Mouse (Mus musculus) T-cell, adult 2 months (primary cell): ENCODE data around the gene AI481877.

Source experiments
- DNase-seq: peaks from one replicate; pipeline ENCODE4 v3.0.0; 2022; ENCODE audit warnings: low spot score

AI481877 gene

GRCm38 (mm10) chr4:59034918-59035785 is 103.6 kb downstream of the AI481877 start, which contains the start of gene Gng10:
Gene Gng10, plus strand, starts transcription at chr4:59035088.
- DNase-seq, result peak; percentile 61

GRCm38 (mm10) chr4:59034325-59034917 is 104.4 kb downstream of the AI481877 start:
- no peak for DNase-seq

- no peak for DNase-seq
Observed at GRCm38 (mm10) chr4:59016922-59017321, 121.9 kb downstream of the AI481877 start.

GRCm38 (mm10) chr4:59015181-59015580 is 123.6 kb downstream of the AI481877 start:
- no peak for DNase-seq

GRCm38 (mm10) chr4:59011446-59011845 is 127.3 kb downstream of the AI481877 start:
- DNase-seq, result no peak

GRCm38 (mm10) chr4:59009696-59010095 is 129.1 kb downstream of the AI481877 start:
- DNase-seq, result peak; percentile 19

GRCm38 (mm10) chr4:59009186-59009585 is 129.6 kb downstream of the AI481877 start:
- DNase-seq, result peak; percentile 61

- DNase-seq, result no peak
Observed at GRCm38 (mm10) chr4:59007974-59008373, 130.8 kb downstream of the AI481877 start.

- no peak for DNase-seq
Observed at GRCm38 (mm10) chr4:59007016-59007415, 131.8 kb downstream of the AI481877 start.

GRCm38 (mm10) chr4:59006211-59006610 is 132.6 kb downstream of the AI481877 start:
- DNase-seq, result no peak

GRCm38 (mm10) chr4:59003806-59004200 is 135.0 kb downstream of the AI481877 start:
- DNase-seq, result no peak

GRCm38 (mm10) chr4:59002948-59003805 is 135.6 kb downstream of the AI481877 start, which contains the start of gene Gm20503:
Gene Gm20503, plus strand, starts transcription at chr4:59003210.
- DNase-seq, result peak; percentile 93

GRCm38 (mm10) chr4:59000614-59001013 is 138.2 kb downstream of the AI481877 start:
- DNase-seq, result peak; percentile 72

- DNase-seq, result peak; percentile 64
Observed at GRCm38 (mm10) chr4:58999686-59000085, 139.1 kb downstream of the AI481877 start.

GRCm38 (mm10) chr4:58998688-58999087 is 140.1 kb downstream of the AI481877 start:
- DNase-seq, result no peak

- no peak for DNase-seq
Observed at GRCm38 (mm10) chr4:58997081-58997480, 141.7 kb downstream of the AI481877 start.

GRCm38 (mm10) chr4:58995251-58995693 is 143.5 kb downstream of the AI481877 start:
- no peak for DNase-seq

- no peak for DNase-seq
Observed at GRCm38 (mm10) chr4:58994762-58995161, 144.0 kb downstream of the AI481877 start, which contains the start of gene Dnajc25. Gene Dnajc25, plus strand, starts transcription at chr4:58995062.
